Mouse (Mus musculus) megakaryocyte, embryonic 14.5 days (primary cell): ENCODE results near the gene Tnfsf14. TPM values are rescaled to one million over a fixed set of nuclear protein-coding genes. Genes with fewer than 3 reads are reported as not detected.

ENCODE experiments used
- H3K27me3 ChIP-seq: replicated peaks from 2 replicates; pipeline ENCODE3; 2012; ENCODE audit warnings: inconsistent platforms
- H3K36me3 ChIP-seq: replicated peaks from 2 replicates; pipeline ENCODE3; 2012; ENCODE audit warnings: low read length, inconsistent platforms, mixed read lengths
- H3K4me1 ChIP-seq: 2 replicates; pipeline ENCODE4 v1.6.1; 2012; ENCODE audit warnings: inconsistent platforms
- H3K4me3 ChIP-seq: replicated peaks from 2 replicates; pipeline ENCODE3; 2012; ENCODE audit warnings: moderate library complexity, mild to moderate bottlenecking, inconsistent platforms
- H3K9me3 ChIP-seq: 2 replicates; pipeline ENCODE4 v1.6.1; 2012; ENCODE audit warnings: inconsistent platforms
- FLI1 ChIP-seq: IDR thresholded peaks from 2 replicates; pipeline ENCODE4 v1.6.1; 2012; ENCODE audit warnings: low read length, inconsistent platforms, mixed read lengths
- GATA1 ChIP-seq: IDR thresholded peaks from 3 replicates; pipeline ENCODE4 v1.6.1; 2012; ENCODE audit warnings: mixed read lengths, low read length, inconsistent platforms, borderline replicate concordance
- polyA plus RNA-seq: library from polyadenylated mRNA; stranded (reverse); fragments of >175 nt; gene quantifications from 2 replicates; pipeline ENCODE4 v1.2.3, GENCODE M21; 2012; ENCODE audit warnings: low replicate concordance; ENCODE audit not compliant: insufficient read depth

Tnfsf14 gene
- polyA plus RNA-seq, 1 experiment = 144 TPM

DNA sequence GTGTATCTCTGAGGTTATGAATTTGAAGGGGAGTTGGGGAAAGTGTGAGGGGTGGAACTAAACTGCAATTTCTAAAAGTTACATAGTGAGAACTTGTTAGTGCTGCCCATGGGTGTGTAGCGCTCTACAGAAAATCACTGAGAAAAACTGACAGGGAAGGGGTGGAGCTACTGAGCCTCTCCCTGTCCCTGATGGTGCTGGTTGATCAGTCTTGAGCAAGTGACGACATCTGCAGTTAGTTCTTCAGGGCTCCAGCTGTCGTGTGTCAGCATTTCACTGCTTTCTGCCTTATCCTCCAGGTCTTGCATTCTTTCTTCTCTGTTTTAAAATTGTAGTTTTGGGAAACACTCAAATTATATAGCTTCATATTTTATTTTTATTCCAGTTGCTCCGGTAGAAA is 20.6 kb downstream of the Tnfsf14 start:
- no peak overlapping the region for H3K4me3 ChIP-seq
- peaks cover 4% of the 10 kb centered on the region for H3K9me3 ChIP-seq
- peaks cover 4% of the 10 kb centered on the region for H3K27me3 ChIP-seq
- peaks cover 9% of the 10 kb centered on the region for H3K36me3 ChIP-seq
- TF ChIP-seq FLI1 (no peak), GATA1 (no peak)
- H3K4me1 ChIP-seq = peaks cover 22% of the 10 kb centered on the region

DNA sequence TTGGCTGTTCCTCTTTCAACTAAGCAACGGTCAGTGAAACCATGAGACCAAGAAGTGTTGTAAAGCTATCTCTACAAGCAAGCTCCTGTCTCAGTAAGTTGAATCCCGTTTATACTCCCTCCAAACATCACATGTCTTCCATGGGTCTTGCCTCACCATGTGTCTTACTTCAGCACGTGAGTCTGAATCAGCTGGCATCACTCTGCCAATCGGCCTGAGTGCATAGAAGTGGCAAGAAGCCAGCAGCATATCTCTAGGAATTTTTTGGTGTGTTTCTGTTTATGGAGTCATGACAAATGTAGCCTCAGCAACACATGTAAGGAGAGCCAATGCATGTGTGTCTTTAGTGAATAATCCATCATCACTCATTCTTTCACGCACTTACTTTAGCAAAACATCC is 21.6 kb downstream of the Tnfsf14 start:
- peaks cover 9% of the 10 kb centered on the region for H3K36me3 ChIP-seq
- no peak for TF ChIP-seq GATA1
- TF ChIP-seq FLI1 = no peak
- peaks cover 4% of the 10 kb centered on the region for H3K27me3 ChIP-seq
- no peak overlapping the region for H3K4me3 ChIP-seq
- H3K4me1 ChIP-seq = peaks cover 27% of the 10 kb centered on the region
- peaks cover 4% of the 10 kb centered on the region for H3K9me3 ChIP-seq

DNA sequence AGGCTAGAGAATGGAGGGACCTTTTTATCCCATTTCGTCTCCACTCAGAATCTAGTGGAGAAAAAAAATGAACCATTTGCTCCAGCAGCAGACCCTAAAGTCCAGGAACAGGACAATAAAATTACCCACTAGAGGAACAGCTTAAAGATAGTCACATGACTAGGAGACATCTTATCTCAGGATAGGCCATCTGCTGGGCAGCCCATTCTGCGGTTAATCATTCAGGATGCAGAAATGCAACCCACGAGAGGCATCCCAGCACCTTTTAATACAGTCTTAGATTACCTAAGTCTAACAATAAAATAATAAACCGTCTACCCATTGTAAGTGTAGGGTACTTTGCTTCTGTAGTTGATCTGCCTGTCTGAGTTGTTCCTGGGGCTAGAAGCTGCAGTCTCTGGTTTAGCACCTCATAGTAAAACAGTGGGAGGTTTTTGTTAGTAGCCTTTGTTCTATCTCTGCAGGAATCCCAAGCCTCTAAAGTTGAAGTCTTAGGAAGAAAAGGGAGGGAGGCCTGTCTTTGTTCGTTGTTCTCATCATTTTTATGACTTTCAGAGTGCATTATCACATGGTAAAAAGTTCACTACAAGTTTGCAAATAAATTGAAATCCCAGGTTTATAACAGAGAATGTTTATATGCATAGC is 23.2 kb downstream of the Tnfsf14 start:
- Histone ChIP-seq H3K36me3 (peaks cover 9% of the 10 kb centered on the region), H3K9me3 (peaks cover 4% of the 10 kb centered on the region), H3K27me3 (peaks cover 2% of the 10 kb centered on the region), H3K4me1 (peaks cover 34% of the 10 kb centered on the region), H3K4me3 (no peak overlapping the region)
- TF ChIP-seq GATA1 = no peak

DNA sequence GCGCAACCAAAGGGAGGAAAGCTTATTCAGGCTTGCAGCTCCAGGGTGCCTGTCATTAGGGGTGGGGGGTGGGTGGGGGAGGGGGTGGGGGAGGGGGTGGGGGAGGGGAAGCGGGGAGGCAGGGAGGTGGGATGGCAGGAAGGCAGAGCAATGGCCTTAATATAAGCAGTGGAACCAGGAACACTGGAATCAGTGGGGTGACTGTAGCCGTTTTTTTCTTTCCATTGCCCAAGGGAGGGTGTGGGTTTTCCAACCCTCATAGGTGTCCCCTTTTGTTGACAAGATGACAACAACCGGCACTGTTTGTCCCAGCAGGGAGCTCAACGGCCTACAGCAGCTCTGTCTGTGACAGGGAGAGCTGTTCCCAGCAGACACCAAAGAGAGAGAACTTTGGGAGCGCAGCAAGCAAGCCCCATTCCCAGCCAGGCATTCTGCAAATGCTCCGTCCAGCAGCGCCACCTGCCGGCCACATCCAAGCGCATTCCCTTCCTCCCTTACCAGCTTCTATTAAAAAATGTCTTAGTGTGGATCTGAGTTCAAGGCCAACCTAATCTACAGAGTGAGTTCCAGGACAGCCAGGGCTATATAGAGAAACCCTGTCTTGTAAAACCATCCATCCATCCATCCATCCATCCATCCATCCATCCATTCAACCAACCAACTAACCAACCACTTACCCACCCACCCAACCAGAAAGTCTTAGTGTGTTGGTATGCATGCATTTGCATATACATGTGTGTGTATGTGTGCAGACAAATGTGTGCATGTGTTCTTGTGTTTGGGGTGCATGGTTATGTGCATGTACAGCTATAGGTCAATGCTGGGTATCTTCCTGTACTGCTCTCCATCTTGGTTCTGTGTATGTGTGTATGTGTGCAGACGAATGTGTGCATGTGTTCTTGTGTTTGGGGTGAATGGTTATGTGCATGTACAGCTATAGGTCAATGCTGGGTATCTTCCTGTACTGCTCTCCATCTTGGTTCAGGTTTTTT is 26.9 kb downstream of the Tnfsf14 start:
- no peak for TF ChIP-seq FLI1
- TF ChIP-seq GATA1 = no peak
- Histone ChIP-seq H3K9me3 (peaks cover 4% of the 10 kb centered on the region), H3K36me3 (peaks cover 9% of the 10 kb centered on the region), H3K4me1 (peaks cover 30% of the 10 kb centered on the region), H3K4me3 (peak overlapping the region; percentile 75), H3K27me3 (peaks cover 5% of the 10 kb centered on the region)

DNA sequence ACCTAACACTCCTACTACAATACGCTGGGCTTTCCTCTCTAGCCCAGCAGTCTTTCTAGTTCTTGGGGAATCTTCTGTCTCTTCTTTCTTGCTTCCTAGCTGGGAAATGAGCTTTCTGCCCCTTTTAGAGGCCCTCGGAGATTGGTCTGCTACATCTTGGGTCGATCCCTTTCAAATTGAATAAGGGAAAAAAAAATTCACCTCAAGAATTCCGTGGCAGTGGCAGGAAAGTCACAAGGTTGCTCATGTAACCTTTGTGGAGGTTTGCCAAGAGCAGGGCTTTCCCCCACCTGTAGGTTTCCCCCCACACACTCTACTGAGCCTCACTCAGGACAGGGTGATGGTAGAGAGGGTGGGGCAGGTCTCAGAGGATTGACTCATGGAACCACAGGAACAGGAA is 40.2 kb downstream of the Tnfsf14 start:
- H3K4me1 ChIP-seq = peaks cover 28% of the 10 kb centered on the region
- no peak for TF ChIP-seq GATA1
- no peak for TF ChIP-seq FLI1
- no peaks in the 10 kb centered on the region for H3K36me3 ChIP-seq
- no peak overlapping the region for H3K4me3 ChIP-seq
- peaks cover 34% of the 10 kb centered on the region for H3K9me3 ChIP-seq
- peaks cover 47% of the 10 kb centered on the region for H3K27me3 ChIP-seq

DNA sequence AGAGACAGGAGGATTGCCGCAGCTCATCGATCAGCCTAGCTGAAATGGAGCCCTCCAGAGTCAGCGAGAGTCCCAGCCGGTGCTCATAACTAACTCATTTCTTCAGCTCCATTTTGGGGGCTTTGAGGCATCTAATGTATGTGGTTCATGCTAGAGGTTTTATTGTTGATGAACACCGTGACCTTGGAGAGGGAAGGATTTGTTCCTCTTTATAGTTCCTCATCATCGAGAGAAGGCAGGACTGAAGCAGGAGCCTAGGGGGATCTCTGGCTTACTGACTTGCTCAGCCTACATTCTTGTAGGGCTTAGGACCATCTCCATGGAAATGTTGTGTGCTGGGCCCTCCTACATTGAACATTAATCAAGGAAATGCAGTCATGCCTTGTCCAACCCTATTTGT is 41.0 kb downstream of the Tnfsf14 start:
- TF ChIP-seq FLI1 (no peak), GATA1 (no peak)
- peaks cover 34% of the 10 kb centered on the region for H3K9me3 ChIP-seq
- peaks cover 28% of the 10 kb centered on the region for H3K4me1 ChIP-seq
- no peak overlapping the region for H3K4me3 ChIP-seq
- H3K27me3 ChIP-seq = peaks cover 53% of the 10 kb centered on the region
- no peaks in the 10 kb centered on the region for H3K36me3 ChIP-seq

DNA sequence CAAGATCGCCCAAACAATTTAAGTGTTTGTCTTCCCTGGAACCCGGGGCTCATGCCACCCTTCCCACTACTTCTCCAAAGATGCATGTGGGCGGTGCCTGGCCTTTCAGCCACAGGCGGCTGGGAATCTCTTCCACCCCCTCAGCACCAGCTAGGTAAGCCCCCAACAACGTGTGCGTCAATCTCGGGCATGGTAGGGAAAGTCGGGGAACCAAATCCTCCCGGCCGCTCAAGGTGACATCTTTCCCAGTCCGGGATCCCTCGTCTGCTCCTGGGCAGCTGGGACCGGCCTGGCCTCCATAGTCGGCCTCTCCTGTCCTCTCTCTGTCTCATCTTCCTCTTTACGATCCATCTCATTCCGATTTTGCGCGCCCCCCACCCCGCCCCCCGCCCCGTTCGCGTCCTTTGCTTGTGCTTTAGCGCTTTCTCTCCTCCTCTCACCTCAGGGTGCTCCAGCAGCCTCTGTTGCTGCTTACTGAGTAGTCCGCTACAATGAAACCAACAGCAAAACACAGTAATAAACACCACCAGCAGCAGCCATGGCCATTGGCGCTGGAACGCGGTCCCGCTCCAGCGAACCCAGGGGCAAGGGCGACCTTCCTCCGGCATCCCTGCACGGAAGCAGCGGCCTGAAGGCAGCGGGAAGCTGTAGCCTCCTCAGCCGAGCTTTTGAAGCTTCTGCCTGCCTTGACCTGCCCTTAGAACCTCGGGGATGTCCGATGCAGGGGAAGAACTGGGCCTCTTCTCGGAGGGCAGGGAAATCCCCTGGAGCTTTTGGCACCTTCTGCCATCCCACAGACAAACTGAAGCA is 44.8 kb downstream of the Tnfsf14 start, which contains the start of gene Cd70:
Gene Cd70, minus strand, starts transcription at position 784 of the 810 bp plus-strand sequence.
- Histone ChIP-seq H3K27me3 (peaks cover 70% of the 10 kb centered on the region), H3K36me3 (no peaks in the 10 kb centered on the region), H3K4me3 (peak within 1 kb of the TSS; percentile 87), H3K9me3 (peaks cover 34% of the 10 kb centered on the region), H3K4me1 (peaks cover 28% of the 10 kb centered on the region)
- TF ChIP-seq GATA1 (no peak), FLI1 (no peak)

DNA sequence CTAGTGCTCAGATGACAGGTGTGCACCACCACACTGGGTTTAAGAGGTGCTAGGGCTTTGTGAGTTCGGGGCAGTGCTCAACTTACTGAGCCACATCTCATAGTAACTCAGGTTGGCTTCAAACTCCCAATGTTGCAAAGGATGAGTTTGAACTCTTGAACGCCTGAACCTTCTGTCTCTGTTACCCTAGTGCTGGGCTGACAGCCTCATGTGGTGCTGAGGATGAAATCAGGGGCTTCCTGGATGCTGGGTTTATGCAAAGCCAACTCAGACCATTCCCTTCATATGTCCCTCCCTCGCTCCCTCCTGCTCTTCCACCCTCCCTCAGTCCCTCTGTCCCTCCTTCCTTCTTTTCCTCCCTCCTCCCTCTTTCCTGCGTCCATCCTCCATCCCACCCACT is 45.6 kb downstream of the Tnfsf14 start:
- Histone ChIP-seq H3K27me3 (peaks cover 74% of the 10 kb centered on the region), H3K4me1 (peaks cover 22% of the 10 kb centered on the region), H3K36me3 (no peaks in the 10 kb centered on the region), H3K9me3 (peaks cover 34% of the 10 kb centered on the region), H3K4me3 (no peak overlapping the region)
- no peak for TF ChIP-seq FLI1
- no peak for TF ChIP-seq GATA1

DNA sequence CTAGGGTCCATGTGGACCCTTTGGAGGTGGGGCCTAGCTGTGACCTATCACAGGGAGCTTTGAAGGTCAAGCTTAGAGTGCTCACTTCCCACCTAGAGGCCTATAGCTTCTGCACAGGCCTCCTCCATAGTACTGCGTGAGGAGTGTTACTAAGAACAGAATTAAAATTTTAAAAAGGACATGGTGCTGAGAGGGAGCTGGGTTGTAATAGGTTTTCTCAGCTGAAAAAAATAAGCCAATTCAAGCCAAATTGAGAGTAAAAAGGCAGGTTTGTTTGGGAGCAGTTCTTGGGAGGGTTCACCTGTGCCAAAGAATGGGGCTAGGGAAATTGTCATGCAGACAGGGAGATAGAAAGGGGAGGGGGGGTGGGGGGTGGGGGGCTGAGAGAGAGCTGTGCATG is 48.9 kb downstream of the Tnfsf14 start:
- Histone ChIP-seq H3K9me3 (peaks cover 5% of the 10 kb centered on the region), H3K36me3 (no peaks in the 10 kb centered on the region), H3K27me3 (peaks cover 76% of the 10 kb centered on the region), H3K4me1 (peaks cover 25% of the 10 kb centered on the region), H3K4me3 (no peak overlapping the region)
- TF ChIP-seq FLI1 = no peak
- TF ChIP-seq GATA1 = no peak

DNA sequence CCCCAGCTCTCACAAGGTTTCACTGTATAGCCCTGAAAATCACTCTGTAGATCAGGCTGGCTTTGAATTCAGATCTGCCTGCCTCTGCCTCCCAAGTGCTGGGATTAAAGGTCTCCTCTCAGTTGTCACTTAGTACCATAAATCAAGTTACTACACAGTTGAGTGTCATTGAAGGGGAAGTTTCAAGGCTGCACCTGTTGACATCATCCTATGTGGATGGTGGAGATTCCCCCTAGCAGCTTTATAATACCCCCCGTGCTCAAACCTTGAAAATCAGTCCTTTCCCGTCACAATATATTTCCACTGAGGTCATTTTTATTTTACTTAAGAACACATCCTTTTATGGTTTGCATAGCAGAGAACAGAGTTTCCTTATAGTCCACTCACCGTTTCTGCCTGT is 50.3 kb downstream of the Tnfsf14 start:
- Histone ChIP-seq H3K4me3 (no peak overlapping the region), H3K36me3 (no peaks in the 10 kb centered on the region), H3K4me1 (peaks cover 12% of the 10 kb centered on the region), H3K9me3 (peaks cover 8% of the 10 kb centered on the region), H3K27me3 (peaks cover 74% of the 10 kb centered on the region)
- TF ChIP-seq GATA1 (no peak), FLI1 (no peak)
